12 mouse cellular contexts compared by ENCODE assay signal in genomic region chr4:139771125-139771631, GRCm38 (mm10).
DNase-seq lines count a peak whose midpoint lies in the region; ATAC-seq lines count a peak whose summit lies in the region.
"Had no signal": no experiment of that assay in that cellular context is flagged by ENCODE, and none has a peak within 500 bp of the region (broad histone marks: within the 10 kb centered on the region; RNA-seq: fewer than 3 reads in every experiment).

No protein-coding gene starts in this region.

- H3K9me3 ChIP-seq in embryonic facial prominence, embryonic 14.5 days (ENCODE audit: control insufficient read depth, low read length) = no peaks in the 10 kb centered on the region
- H3K9me3 ChIP-seq in limb, embryonic 11.5 days (ENCODE audit: control insufficient read depth, low read length) = no peaks in the 10 kb centered on the region
- H3K9me3 ChIP-seq in neural tube, embryonic 14.5 days (ENCODE audit: control insufficient read depth, low read length) = no peaks in the 10 kb centered on the region
- H3K9me3 ChIP-seq in kidney, embryonic 15.5 days (replicated peaks) = no peaks in the 10 kb centered on the region
- H3K9me3 ChIP-seq: liver, embryonic 13.5 days had no signal

- intact Hi-C loops in left cerebral cortex, postnatal 4 days (cut with DNase I) = no loop called here
- intact Hi-C loops in left cerebral cortex, postnatal 25 days (cut with DNase I) = no loop called here

- peaks cover 25% of the 10 kb centered on the region; the same call in 1 of the 2 replicates for H3K27me3 ChIP-seq in embryonic facial prominence, embryonic 14.5 days (replicated peaks; ENCODE audit: control insufficient read depth, insufficient read depth, low read length)
- peaks cover 27% of the 10 kb centered on the region for H3K27me3 ChIP-seq in limb, embryonic 11.5 days (ENCODE audit: control insufficient read depth, insufficient read depth, low read length)
- no peaks in the 10 kb centered on the region for H3K27me3 ChIP-seq in neural tube, embryonic 14.5 days (ENCODE audit: control insufficient read depth, insufficient read depth, low read length)
- peaks cover 82% of the 10 kb centered on the region for H3K27me3 ChIP-seq in kidney, embryonic 15.5 days

- WGBS in embryonic facial prominence, embryonic 14.5 days = 9% methylated on average over 9 of the region's 9 CpGs
- WGBS in limb, embryonic 11.5 days = 6% methylated on average over 9 of the region's 9 CpGs
- WGBS in neural tube, embryonic 14.5 days = 1% methylated on average over 9 of the region's 9 CpGs
- 10% methylated on average over 9 of the region's 9 CpGs for WGBS in kidney, embryonic 15.5 days

- ATAC-seq in embryonic facial prominence, embryonic 14.5 days (ENCODE audit: low read depth) = peak; percentile 81
- ATAC-seq in limb, embryonic 11.5 days (ENCODE audit: insufficient number of reproducible peaks, low FRiP score, low TSS enrichment, low read depth) = 0 out of 2 replicates have a peak, but pooled peaks have one; percentile 33
- ATAC-seq in neural tube, embryonic 14.5 days (ENCODE audit: low read depth) = peak; percentile 34; the same call in 1 of the 2 replicates
- ATAC-seq in kidney, embryonic 15.5 days (replicated peaks; ENCODE audit: low FRiP score) = no peak

- no peaks in the 10 kb centered on the region for H3K36me3 ChIP-seq in embryonic facial prominence, embryonic 14.5 days (ENCODE audit: control insufficient read depth, insufficient read depth, low read length)
- H3K36me3 ChIP-seq in limb, embryonic 11.5 days (ENCODE audit: control insufficient read depth, insufficient read depth, low read length) = no peaks in the 10 kb centered on the region
- no peaks in the 10 kb centered on the region for H3K36me3 ChIP-seq in neural tube, embryonic 14.5 days (ENCODE audit: control insufficient read depth, insufficient read depth, low read length)
- H3K36me3 ChIP-seq in kidney, embryonic 15.5 days = no peaks in the 10 kb centered on the region
- H3K36me3 ChIP-seq: liver, embryonic 13.5 days had no signal

- peaks cover 5% of the 10 kb centered on the region; the same call in 1 of the 2 replicates for H3K4me1 ChIP-seq in embryonic facial prominence, embryonic 14.5 days (ENCODE audit: control insufficient read depth, insufficient read depth, low read length)
- peaks cover 13% of the 10 kb centered on the region for H3K4me1 ChIP-seq in limb, embryonic 11.5 days (ENCODE audit: control insufficient read depth, insufficient read depth, low read length)
- peaks cover 7% of the 10 kb centered on the region for H3K4me1 ChIP-seq in neural tube, embryonic 14.5 days (ENCODE audit: control insufficient read depth, insufficient read depth, low read length)
- peaks cover 9% of the 10 kb centered on the region for H3K4me1 ChIP-seq in kidney, embryonic 15.5 days
- H3K4me1 ChIP-seq: liver, embryonic 13.5 days had no signal

- no peak overlapping the region for H3K27ac ChIP-seq in embryonic facial prominence, embryonic 14.5 days (replicated peaks; ENCODE audit: low read depth, low read length)
- no peak overlapping the region for H3K27ac ChIP-seq in limb, embryonic 11.5 days (replicated peaks; ENCODE audit: low read depth, low read length)
- no peak overlapping the region for H3K27ac ChIP-seq in neural tube, embryonic 14.5 days (ENCODE audit: low read depth, low read length)
- no peak overlapping the region for H3K27ac ChIP-seq in kidney, embryonic 15.5 days
- H3K27ac ChIP-seq: liver, embryonic 13.5 days had no signal

- H3K4me2 ChIP-seq in embryonic facial prominence, embryonic 14.5 days (ENCODE audit: low read depth, low read length) = no peak overlapping the region
- H3K4me2 ChIP-seq in limb, embryonic 11.5 days (ENCODE audit: low read depth, severe bottlenecking) = no peak overlapping the region
- H3K4me2 ChIP-seq in neural tube, embryonic 14.5 days (ENCODE audit: low read depth, low read length) = no peak overlapping the region
- no peak overlapping the region for H3K4me2 ChIP-seq in kidney, embryonic 15.5 days
- H3K4me2 ChIP-seq: liver, embryonic 13.5 days had no signal

- H3K9ac ChIP-seq in embryonic facial prominence, embryonic 14.5 days (ENCODE audit: low read depth, low read length) = no peak overlapping the region
- H3K9ac ChIP-seq in limb, embryonic 11.5 days (ENCODE audit: low read length) = no peak overlapping the region
- H3K9ac ChIP-seq in neural tube, embryonic 14.5 days (replicated peaks; ENCODE audit: low read depth, low read length) = no peak overlapping the region
- no peak overlapping the region for H3K9ac ChIP-seq in kidney, embryonic 15.5 days
- H3K9ac ChIP-seq: liver, embryonic 13.5 days had no signal

- H3K4me3 ChIP-seq in embryonic facial prominence, embryonic 14.5 days (ENCODE audit: low read depth, low read length) = no peak overlapping the region
- H3K4me3 ChIP-seq in limb, embryonic 11.5 days (ENCODE audit: low read depth, low read length) = no peak overlapping the region
- no peak overlapping the region for H3K4me3 ChIP-seq in neural tube, embryonic 14.5 days (ENCODE audit: low read depth, low read length)
- H3K4me3 ChIP-seq in kidney, embryonic 15.5 days (replicated peaks) = no peak overlapping the region
- H3K4me3 ChIP-seq: liver, embryonic 13.5 days had no signal

- DNase-seq in left cerebral cortex, postnatal 4 days = peak; percentile 54
- no peak for DNase-seq in left cerebral cortex, postnatal 25 days (ENCODE audit: low spot score in 2 of 2)
- peak; percentile 74 for DNase-seq in embryonic facial prominence, embryonic 14.5 days (ENCODE audit: low spot score)
- DNase-seq in limb, embryonic 11.5 days (ENCODE audit: low spot score) = peak; percentile 42
- no peak for DNase-seq in cerebellum, adult 18-20 months
- DNase-seq: adrenal gland, adult 2 months; cerebellum, adult 9-10 months; liver, embryonic 13.5 days; right cerebral cortex, postnatal 4 days; thymus, adult 2 months had no signal

Comparison
In these comparisons a context has a peak if more than half of its experiments do, and no peak if none do; other contexts are left out.
1. DNase-seq: peak in left cerebral cortex, postnatal 4 days (single experiment), embryonic facial prominence, embryonic 14.5 days (single experiment) and limb, embryonic 11.5 days (single experiment); none in left cerebral cortex, postnatal 25 days (0 of 2) and cerebellum, adult 18-20 months (0 of 2).